Mouse (Mus musculus): ENCODE data around the gene Lman2l. TPM values are rescaled to one million over a fixed set of nuclear protein-coding genes. Genes with fewer than 3 reads are reported as not detected.

Lman2l gene
- polyA plus RNA-seq, 1 experiment from 2014 or later, result 58.4 TPM

- DNase-seq (ENCODE audit: low spot score), result no peak
- WGBS, result 76% methylated on average over 4 of the region's 4 CpGs
- Histone ChIP-seq H3K27ac (replicated peaks) (no peak overlapping the region), H3K27me3 (replicated peaks; ENCODE audit: low read depth, poor library complexity, severe bottlenecking) (no peaks in the 10 kb centered on the region), H3K36me3 (replicated peaks) (no peaks in the 10 kb centered on the region), H3K9me3 (no peaks in the 10 kb centered on the region), H3K4me1 (0 out of 2 replicates have a peak, but pooled peaks cover 2% of the 10 kb centered on the region), H3K4me3 (no peak overlapping the region)
Observed at GRCm38 (mm10) chr1:36379582-36379981, 65.5 kb downstream of the Lman2l start.

- Histone ChIP-seq H3K4me1 (no peaks in the 10 kb centered on the region), H3K27ac (replicated peaks) (no peak overlapping the region), H3K4me3 (no peak overlapping the region), H3K36me3 (replicated peaks) (no peaks in the 10 kb centered on the region), H3K27me3 (replicated peaks; ENCODE audit: low read depth, poor library complexity, severe bottlenecking) (no peaks in the 10 kb centered on the region), H3K9me3 (no peaks in the 10 kb centered on the region)
- WGBS, result 81% methylated on average over 6 of the region's 6 CpGs
- DNase-seq (ENCODE audit: low spot score), result no peak
Observed at GRCm38 (mm10) chr1:36378880-36379279, 66.2 kb downstream of the Lman2l start.

- DNase-seq (ENCODE audit: low spot score), result no peak
Observed at GRCm38 (mm10) chr1:36371934-36372845, 72.9 kb downstream of the Lman2l start, which contains the start of gene Fer1l5. TSS of gene Fer1l5 (plus strand) at chr1:36372291.

GRCm38 (mm10) chr1:36370918-36371317 lies 74.2 kb downstream of the Lman2l start:
- Histone ChIP-seq H3K9me3 (0 out of 2 replicates have a peak, but pooled peaks cover 3% of the 10 kb centered on the region), H3K36me3 (replicated peaks) (peaks cover 15% of the 10 kb centered on the region), H3K4me1 (peaks cover 11% of the 10 kb centered on the region), H3K27ac (replicated peaks) (no peak overlapping the region), H3K27me3 (replicated peaks; ENCODE audit: low read depth, poor library complexity, severe bottlenecking) (no peaks in the 10 kb centered on the region), H3K4me3 (no peak overlapping the region)
- DNase-seq (ENCODE audit: low spot score), result no peak
- WGBS, result 88% methylated on average over 6 of the region's 6 CpGs

More at GRCm38 (mm10) chr1:36371934-36372845, 72.9 kb downstream of the Lman2l start, which contains the start of gene Fer1l5:
- H3K4me1 ChIP-seq, result peaks cover 10% of the 10 kb centered on the region
- H3K4me3 ChIP-seq, result no peak within 1 kb of the TSS
- 0 out of 2 replicates have a peak, but pooled peaks cover 5% of the 10 kb centered on the region for H3K36me3 ChIP-seq (replicated peaks)
- H3K27me3 ChIP-seq (replicated peaks; ENCODE audit: low read depth, poor library complexity, severe bottlenecking), result no peaks in the 10 kb centered on the region
- WGBS, result 83% methylated on average over 10 of the region's 10 CpGs
- H3K27ac ChIP-seq (replicated peaks), result no peak within 1 kb of the TSS
- 0 out of 2 replicates have a peak, but pooled peaks cover 3% of the 10 kb centered on the region for H3K9me3 ChIP-seq

Other genes starting within 250 kb of the Lman2l start
- gene Uggt1, start 200.6 kb downstream of the Lman2l start, polyA plus RNA-seq (2016; fragmentation: Nextera tagmentation; extraction: Ambion mirVana), result 44.6 and 51.2 TPM in 2 replicates
- 0.27 and 0.41 TPM in 2 replicates for gene Neurl3, start 170.6 kb downstream of the Lman2l start, polyA plus RNA-seq (2016; fragmentation: Nextera tagmentation; extraction: Ambion mirVana)
- 3.3 and 4.5 TPM in 2 replicates for gene Arid5a, start 137.5 kb downstream of the Lman2l start, polyA plus RNA-seq (2016; fragmentation: Nextera tagmentation; extraction: Ambion mirVana)
- 50.9 and 52.1 TPM in 2 replicates for gene Kansl3, start 76.1 kb downstream of the Lman2l start, polyA plus RNA-seq (2016; fragmentation: Nextera tagmentation; extraction: Ambion mirVana)
- gene Fer1l5, start 73.0 kb downstream of the Lman2l start, polyA plus RNA-seq (2016; fragmentation: Nextera tagmentation; extraction: Ambion mirVana), result 1.2 and 1.7 TPM in 2 replicates
- 16.2 and 16.4 TPM in 2 replicates for gene Cnnm4, start 26.3 kb upstream of the Lman2l start, polyA plus RNA-seq (2016; fragmentation: Nextera tagmentation; extraction: Ambion mirVana)
- 3.5 and 3.6 TPM in 2 replicates for gene Cnnm3, start 66.6 kb upstream of the Lman2l start, polyA plus RNA-seq (2016; fragmentation: Nextera tagmentation; extraction: Ambion mirVana)
- 15.5 and 16.6 TPM in 2 replicates for gene Ankrd23, start 91.6 kb upstream of the Lman2l start, polyA plus RNA-seq (2016; fragmentation: Nextera tagmentation; extraction: Ambion mirVana)
- 0.54 TPM in 1 of 2 replicates, not detected in the other for gene Gm42417, start 94.2 kb upstream of the Lman2l start, polyA plus RNA-seq (2016; fragmentation: Nextera tagmentation; extraction: Ambion mirVana)
- 18.9 and 20.3 TPM in 2 replicates for gene Ankrd39, start 102.2 kb upstream of the Lman2l start, polyA plus RNA-seq (2016; fragmentation: Nextera tagmentation; extraction: Ambion mirVana)
- gene Sema4c, start 113.1 kb upstream of the Lman2l start, polyA plus RNA-seq (2016; fragmentation: Nextera tagmentation; extraction: Ambion mirVana), result 24.9 and 25.9 TPM in 2 replicates
- 0.57 and 0.65 TPM in 2 replicates for gene Fam178b, start 237.9 kb upstream of the Lman2l start, polyA plus RNA-seq (2016; fragmentation: Nextera tagmentation; extraction: Ambion mirVana)
- 515 and 522 TPM in 2 replicates for gene Cox5b, start 246.2 kb upstream of the Lman2l start, polyA plus RNA-seq (2016; fragmentation: Nextera tagmentation; extraction: Ambion mirVana)

All from embryonic facial prominence, embryonic 10.5 days (tissue).